In the genomic region with DNA sequence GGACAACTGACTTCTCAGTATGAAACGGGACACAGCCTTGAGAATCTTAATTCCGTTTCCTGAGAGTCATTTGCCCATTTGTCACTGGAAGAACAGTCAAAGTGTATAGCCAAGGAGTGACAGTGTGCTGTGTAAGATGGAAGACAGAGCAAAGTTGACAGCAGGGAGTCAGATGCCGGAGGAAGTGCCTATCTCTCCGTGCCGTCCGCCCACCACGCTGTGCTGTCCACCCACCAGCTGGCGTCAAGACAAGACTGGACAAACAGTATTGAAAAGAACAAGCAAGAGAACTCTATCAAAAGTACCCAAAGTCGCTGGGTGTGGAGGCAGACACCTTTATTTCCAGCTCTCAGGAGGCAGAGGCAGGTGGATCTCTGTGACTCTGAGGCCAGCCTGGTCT, we compare ENCODE assay signal across 16 mouse cellular contexts. TPM values are rescaled to one million over a fixed set of nuclear protein-coding genes. Genes with fewer than 3 reads are reported as not detected.
"Had no signal": no experiment of that assay in that cellular context is flagged by ENCODE, and none has a peak within 500 bp of the region (broad histone marks: within the 10 kb centered on the region; RNA-seq: fewer than 3 reads in every experiment).

No protein-coding gene starts in this region.

- H3K27ac ChIP-seq: midbrain, embryonic 10.5 days; neural tube, embryonic 12.5 days had no signal

- H3K4me2 ChIP-seq: kidney, embryonic 15.5 days; limb, embryonic 15.5 days; liver, embryonic 13.5 days; neural tube, embryonic 12.5 days had no signal

- H3K9me3 ChIP-seq: kidney, embryonic 15.5 days; limb, embryonic 15.5 days; liver, embryonic 13.5 days; midbrain, embryonic 10.5 days; neural tube, embryonic 12.5 days had no signal

- DNase-seq: kidney, adult 2 months; kidney, postnatal 14 days; liver, embryonic 13.5 days; lung, adult 18-20 months; midbrain, embryonic 14.5 days; retina, postnatal 1 day; right cerebral cortex, postnatal 4 days; spleen, adult 18-20 months; thymus, adult 18-20 months; thymus, postnatal 14 days had no signal

- H3K9ac ChIP-seq: kidney, embryonic 15.5 days; limb, embryonic 15.5 days; liver, embryonic 13.5 days; neural tube, embryonic 12.5 days had no signal

- H3K27me3 ChIP-seq: kidney, embryonic 15.5 days; limb, embryonic 15.5 days; liver, embryonic 13.5 days; neural tube, embryonic 12.5 days had no signal

- H3K4me3 ChIP-seq: kidney, embryonic 15.5 days; limb, embryonic 15.5 days; liver, embryonic 13.5 days; midbrain, embryonic 10.5 days; neural tube, embryonic 12.5 days had no signal

- H3K4me1 ChIP-seq: midbrain, embryonic 10.5 days had no signal

RNA-seq across cellular contexts. Expression of a gene that starts 57.7 kb away (rescaled TPM):
- total RNA-seq: monocyte, adult 5-6 weeks had no signal
- polyA plus RNA-seq: large intestine, adult 2 months had no signal
